Mouse (Mus musculus): Measurements from ENCODE around the gene Lrrc15.
A peak's percentile ranks its signal among the peaks of the same experiment; 100 is the strongest.

Lrrc15 gene

DNA sequence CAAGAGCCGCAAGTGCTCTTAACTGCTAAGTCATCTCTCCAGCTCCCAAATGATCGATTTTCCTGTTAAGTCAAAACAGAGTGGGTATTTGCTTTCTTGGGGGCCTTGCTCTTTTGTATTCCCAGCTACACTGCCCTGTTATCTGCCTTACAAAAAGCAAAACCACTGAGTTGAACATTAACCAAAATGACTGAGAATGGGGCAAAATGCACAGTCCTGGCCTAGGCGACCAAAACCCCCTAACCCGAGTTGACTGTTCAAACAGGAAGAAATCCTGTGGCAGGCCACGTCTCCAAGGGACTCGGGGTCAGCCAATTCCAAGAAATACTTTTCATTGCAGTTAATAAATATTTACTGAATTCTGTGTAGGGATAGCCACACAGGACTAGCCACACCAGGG, 44.3 kb downstream of the Lrrc15 start:
- DNase-seq (ENCODE audit: low spot score), result no peak

DNA sequence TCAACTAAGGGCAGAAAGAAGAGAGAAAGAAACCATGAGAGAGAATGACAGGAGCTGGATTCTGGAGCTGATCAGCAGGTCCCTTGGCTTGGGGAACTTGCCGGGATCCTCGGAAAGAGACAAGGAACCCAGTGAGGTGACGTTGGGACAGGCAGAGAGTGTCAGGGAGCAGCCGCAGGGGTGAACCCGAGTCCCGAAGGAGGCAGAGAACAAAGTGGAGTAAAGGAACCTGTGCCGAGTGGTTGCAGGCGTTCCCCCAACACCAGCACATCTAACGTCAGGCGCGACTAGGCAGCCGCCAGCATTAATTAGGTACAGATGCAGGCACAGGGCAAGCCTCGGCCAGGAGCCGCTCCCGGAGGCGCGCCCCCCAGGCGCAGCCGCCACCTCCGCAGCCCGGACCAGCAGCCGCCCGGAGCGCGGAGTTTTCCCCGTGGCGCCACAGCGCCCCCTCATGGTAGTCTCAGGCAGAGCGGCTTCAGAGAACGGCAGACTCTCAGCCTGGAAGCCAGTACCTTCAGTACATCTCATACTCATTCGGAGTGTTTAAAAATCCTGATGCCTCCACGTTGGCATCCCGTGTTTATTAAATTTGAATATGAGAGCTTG, 46.9 kb downstream of the Lrrc15 start:
- DNase-seq (ENCODE audit: low spot score), result peak; percentile 86

DNA sequence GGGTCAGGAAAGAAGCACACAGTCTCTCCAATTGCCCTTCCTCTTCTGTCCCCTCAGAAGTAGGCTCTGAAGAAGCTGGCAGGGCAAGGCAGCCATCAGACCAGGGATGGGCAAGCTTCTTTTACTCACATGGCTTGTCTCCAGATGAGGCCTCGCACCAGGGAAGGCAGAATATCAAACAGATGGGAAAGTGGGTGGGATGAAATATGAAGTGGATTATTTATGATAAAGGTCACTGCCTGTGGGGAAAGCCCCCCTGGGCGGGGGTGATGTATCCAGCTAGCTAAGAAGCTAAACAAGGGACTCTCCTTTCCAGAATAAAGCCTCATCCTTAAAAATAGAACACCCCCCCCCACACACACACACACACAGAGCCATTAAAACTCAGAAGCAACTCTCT, 47.5 kb downstream of the Lrrc15 start:
- peak; percentile 57 for DNase-seq (ENCODE audit: low spot score)

DNA sequence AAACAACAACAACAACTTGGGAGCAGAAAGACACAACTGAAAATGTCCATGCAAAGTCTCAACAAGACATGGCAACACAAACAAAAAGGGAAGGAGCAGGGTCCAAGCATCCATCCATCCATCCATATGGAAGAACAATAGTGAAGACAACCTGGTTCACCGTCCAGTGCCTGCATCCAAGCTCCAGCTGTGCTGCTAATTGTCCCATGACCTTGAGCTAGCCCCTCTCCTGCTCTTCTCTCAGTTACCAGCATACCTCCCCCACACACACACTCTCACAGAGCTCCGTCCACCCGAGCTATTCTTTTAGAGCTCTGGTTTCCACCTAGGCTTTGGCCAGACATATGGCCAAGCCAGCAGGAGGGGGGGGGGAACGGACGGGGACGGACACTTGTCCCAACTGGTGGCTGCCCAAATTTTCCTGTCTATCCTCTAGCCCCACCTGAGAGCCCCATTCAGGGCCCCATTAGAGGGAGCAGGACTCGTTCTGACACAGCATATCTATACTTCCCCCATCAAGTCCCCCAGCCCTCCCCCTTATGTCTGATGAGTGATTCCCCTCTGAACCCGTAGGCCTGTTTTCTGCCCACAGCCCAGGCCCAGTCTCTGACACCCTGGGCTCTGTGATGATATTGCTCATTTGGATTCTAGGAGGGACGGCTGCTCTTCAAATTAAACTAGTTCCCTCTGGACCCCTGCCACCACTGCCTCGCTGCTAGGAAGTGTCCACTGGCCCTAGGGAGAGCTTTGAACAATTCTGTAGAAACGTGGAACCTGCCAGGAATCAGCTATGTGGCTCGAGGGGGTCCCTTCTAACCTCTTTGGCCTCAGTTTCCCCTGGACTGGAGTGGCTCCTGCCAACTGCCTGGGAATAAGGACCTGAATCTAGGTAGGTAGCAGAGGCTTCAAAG, 48.2 kb downstream of the Lrrc15 start:
- DNase-seq (ENCODE audit: low spot score), result no peak

DNA sequence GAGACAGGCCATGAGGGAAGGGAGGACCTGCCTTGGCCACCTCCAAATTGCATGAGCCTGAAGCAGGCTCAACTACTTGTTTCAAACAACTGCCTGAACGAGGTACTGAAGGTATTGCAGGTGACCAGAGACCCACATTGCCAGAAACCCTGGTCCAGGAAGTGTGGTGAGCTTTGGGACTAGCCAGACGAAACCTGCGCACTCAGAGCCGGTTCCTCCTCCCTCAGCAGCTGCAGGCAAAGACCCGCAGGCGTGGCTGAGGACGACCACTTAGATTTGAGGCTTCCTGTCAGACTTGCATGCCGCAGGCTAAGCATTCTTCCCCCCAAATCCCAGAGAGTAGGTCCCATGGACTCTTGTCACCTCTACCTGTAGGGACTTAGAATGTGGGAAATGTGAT, 49.0 kb downstream of the Lrrc15 start:
- DNase-seq (ENCODE audit: low spot score), result no peak

DNA sequence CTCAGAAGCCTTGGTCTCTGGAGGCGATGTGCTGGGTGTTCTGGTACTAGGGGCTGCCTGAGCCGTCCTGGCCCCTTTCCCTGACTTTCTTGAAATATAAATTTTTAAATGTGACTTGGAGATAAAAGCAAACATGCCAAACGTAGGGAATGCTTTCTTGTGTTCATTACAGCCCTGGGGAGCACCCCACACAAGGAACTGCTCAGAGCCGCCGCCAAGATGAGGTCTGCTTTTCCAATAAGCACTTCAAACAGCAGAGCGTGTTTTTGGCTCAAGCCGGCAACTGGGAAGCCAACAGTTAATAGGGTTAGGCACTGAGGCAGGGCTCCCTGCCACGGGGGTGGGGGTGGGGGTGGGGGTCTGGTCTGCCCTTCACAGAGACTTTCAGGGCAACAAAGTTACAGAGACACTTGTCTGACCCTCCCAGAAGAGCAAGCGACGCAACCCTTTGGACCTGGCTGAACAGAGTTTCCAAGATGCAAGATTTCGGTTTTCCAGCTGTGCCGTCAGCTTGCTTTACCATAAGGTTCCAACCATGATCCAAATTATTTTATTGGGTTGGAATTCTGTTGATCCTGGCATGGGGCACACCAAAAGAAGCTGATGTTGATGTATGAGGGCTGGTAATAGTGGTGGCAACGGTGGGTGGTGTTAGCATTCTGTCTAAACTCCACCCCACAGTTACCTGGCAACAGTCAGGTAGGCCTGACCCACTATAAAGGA, 51.0 kb downstream of the Lrrc15 start:
- no peak for DNase-seq (ENCODE audit: low spot score)

DNA sequence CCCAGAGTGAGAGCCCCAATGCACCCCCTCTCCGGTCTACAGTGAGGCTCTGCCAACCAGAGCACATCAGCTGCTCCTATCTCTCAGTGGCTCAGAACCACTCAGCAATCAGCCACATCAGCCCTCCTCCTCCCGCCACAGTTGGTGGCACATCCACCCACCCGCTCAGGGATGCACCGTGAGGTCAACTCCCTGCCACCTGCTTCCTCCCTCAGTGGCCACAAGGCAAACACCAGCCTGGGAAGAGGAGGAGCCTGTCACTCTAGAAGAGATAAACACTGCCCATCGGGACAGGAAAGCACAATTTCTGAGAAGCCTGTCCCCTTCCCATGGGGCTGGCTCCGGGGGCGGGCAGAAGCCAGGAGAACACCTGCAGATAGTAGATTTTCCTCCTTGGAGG, 55.7 kb downstream of the Lrrc15 start:
- no peak for DNase-seq (ENCODE audit: low spot score)

DNA sequence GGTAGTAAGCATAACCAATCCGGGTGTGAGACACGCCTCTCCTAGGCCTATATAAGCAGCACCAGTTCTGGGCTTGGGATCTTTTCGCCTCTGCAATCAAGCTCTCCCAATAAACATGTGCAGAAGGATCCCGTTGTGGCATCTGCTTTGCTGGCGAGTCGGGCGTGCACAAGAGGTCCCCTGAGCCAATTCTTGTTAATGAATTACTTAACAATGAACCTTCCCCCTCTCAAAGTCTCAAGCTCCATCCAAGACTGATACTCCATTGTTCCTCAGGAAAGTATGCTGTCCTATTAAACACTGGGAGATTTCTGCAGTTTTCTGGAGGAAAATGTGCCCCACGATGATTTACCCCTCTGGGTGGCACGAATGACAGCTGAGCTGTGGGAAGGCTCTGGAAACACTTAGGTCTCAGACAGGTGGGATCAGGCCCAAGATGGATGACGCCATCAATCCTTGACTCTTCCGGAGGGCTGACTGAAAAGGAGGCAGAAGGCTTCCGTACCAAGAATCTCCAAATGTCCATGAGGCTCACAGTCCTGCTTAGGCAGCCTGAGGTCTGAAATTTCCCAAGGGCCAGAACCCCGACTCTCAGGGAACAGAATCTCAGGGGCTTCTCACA, 61.8 kb downstream of the Lrrc15 start:
- no peak for DNase-seq (ENCODE audit: low spot score)
